Mouse (Mus musculus) frontal cortex, postnatal 14 days (tissue): ENCODE results near the gene Hsf4.

ENCODE experiments used
- DNase-seq, 2 experiments: peaks; one replicate each; pipeline ENCODE4 v3.0.0; 2022; ENCODE audit warnings: low spot score in 2 of 2

Gene Hsf4

GRCm38 (mm10) chr8:105259721-105260320 is 9.8 kb upstream of the Hsf4 start:
- DNase-seq = peak in 1 of 2 experiments; percentile 56

- no peak for DNase-seq
Measured at GRCm38 (mm10) chr8:105260371-105261099, 9.1 kb upstream of the Hsf4 start.

GRCm38 (mm10) chr8:105261326-105261980 is 8.1 kb upstream of the Hsf4 start:
- DNase-seq = no peak

- DNase-seq = no peak
Measured at GRCm38 (mm10) chr8:105263244-105263912, 6.2 kb upstream of the Hsf4 start.

DNA sequence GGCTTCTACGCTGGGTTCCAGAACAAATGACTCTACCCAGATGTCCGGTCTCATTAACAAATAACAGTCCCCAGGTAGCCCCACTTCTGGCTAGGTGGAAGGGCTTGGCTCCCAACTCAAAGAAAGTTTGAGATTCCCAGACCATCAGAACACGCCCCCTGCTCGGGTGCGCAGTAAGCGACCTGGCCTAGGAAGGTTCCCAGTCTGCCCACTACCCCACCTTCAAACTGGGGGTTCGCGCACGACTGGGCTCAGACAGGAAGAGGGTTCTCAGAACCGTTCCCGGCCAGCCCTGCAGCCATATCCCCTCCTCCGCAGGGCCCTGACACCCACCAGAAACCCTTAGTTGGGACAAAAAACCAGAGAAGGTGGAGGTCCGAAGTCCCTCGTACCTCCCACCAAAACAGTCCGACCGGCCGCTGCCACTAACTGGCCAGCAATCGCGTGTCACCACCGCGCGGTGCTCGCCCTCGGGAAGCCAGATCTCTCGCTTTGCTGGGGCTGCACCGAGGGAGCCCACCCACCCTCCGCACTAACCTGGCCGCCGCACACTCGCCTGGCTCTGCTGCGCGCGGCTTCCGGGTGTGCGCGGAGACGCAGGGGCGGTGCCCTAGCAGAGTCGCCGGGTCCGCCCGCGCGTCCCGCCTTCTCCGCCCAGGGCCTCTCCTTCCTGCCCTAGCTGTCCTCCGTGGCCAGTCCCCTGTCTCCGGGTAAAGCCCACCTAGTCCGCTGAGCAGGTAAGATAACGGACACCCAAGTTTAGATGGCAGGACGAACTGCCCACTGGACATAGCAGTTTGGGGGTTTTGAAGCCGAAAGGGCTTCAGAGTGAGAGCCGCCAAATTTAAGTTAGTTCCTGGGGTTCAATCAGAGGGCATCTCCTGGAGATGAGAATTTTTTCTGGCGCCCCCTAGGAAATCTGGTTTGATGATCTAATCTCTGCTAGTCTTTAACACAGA is 5.3 kb upstream of the Hsf4 start, which contains the start of the genes Tradd and Fbxl8:
Gene Tradd (minus strand): TSS at position 586 of the 959 bp plus-strand sequence.
Gene Fbxl8 (plus strand): TSS at position 625 of the 959 bp plus-strand sequence.
- no peak for DNase-seq

- DNase-seq = no peak
Measured at GRCm38 (mm10) chr8:105265128-105265527, 4.5 kb upstream of the Hsf4 start.

DNA sequence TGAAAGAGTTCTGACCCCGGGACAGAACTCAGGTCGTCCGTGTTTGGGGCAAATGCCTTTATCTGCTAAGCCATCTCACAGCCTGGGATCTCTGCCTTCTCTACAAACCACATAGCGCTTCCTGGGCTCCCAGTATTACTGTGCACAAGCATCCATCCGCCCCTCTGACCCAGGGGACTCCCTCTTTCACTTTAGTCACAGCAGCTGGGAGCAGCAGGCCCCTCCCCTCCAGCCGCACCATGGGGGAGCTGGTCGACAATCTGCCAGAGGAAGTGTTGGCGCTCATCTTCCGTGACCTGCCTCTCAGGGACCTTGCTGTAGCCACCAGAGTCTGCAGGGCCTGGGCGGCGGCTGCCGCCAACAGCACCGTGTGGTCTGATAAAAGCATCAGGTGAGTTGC is 2.8 kb upstream of the Hsf4 start:
- DNase-seq = no peak

- peak; percentile 75 to 77 for DNase-seq
Measured at GRCm38 (mm10) chr8:105268342-105269074, 1.1 kb upstream of the Hsf4 start.

DNA sequence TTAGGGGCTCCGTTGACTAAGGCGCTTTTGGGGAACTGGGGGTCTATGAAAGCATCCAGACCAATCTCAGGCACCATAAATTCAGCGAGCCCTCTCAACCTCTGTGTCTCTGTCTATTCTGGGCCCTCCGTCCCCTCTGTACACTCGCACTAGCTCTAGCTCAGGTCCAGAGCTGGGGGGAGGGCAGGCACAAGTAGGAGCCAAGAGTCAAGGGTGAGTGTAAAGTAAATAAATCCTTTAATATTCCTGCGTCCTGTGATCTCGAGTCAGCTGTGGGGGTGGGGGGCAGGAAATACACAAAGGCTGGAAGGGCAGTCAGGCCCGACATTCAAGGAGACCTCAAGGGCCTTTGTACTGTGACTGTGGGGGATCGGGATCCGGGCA is 534 bp upstream of the Hsf4 start:
- DNase-seq = no peak

DNA sequence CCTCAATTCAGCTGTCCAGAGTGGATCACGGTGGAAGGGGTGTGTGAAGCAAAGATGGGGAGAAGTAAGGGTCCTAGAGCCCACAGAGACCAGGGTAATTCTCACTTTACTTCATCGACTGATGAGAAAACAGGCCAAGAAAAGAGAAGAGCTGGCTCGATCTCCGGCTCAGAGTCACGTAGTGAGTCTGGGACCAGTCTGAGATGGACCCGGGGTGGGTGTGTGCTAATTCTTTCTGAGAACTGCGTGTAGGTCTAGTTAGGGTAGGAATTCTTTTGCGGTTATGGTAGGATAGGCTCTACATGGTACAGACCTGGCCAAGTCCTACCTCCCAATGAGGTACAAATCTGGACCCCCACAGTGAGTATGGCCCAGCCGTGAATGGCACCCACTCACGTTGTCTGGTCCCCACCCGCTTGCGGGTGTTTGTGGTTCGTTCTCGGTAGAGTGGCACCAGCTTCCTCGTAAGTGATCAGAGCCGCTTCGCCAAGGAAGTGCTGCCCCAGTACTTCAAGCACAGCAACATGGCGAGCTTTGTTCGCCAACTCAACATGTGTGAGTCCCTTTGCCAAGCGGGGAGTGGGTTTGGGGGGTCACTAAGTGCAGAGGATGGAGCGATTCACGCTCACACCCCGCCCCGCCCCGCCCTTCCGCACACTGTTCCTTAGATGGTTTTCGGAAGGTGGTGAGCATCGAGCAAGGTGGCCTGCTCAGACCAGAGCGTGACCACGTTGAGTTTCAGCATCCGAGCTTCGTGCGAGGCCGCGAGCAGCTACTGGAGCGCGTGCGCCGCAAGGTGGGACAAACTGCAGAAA is 707 bp downstream of the Hsf4 start:
- DNase-seq = no peak

DNA sequence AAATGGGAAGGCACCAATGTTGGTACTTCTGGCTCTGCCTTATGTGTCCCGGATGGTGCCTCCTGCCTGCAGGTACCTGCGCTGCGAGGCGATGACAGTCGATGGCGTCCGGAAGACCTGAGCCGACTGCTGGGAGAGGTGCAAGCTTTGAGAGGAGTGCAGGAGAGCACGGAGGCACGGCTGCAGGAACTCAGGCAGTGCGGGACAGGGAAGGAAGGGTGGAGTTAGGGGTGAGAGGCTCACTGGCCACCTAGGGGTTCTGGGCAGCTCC is 1.2 kb downstream of the Hsf4 start:
- no peak for DNase-seq

DNA sequence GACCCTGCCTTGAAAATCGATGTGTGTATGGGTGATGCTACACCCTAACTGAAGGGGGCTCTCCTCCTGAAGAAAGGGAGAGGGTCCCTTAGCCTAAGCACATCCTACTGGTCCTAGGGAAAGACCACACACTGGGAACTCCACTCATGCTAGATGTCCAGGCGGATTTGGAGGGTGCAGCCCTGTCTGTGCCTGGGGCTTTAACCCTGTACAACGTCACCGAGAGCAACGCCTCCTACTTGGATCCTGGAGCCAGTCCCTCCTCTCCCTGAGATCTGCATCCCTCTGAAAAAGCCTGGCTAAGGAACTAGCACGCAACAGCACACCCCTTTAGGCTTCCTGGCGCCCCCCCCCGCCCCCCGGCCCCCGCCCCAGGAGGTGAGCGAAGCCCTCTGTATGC is 5.8 kb downstream of the Hsf4 start:
- DNase-seq = no peak

- DNase-seq = no peak
Measured at GRCm38 (mm10) chr8:105275840-105276239, 6.2 kb downstream of the Hsf4 start, which contains the start of gene Nol3. Gene Nol3 (plus strand): TSS chr8:105276140.

- DNase-seq = peak in 1 of 2 experiments; percentile 7
Measured at GRCm38 (mm10) chr8:105276292-105277120, 6.9 kb downstream of the Hsf4 start.

DNA sequence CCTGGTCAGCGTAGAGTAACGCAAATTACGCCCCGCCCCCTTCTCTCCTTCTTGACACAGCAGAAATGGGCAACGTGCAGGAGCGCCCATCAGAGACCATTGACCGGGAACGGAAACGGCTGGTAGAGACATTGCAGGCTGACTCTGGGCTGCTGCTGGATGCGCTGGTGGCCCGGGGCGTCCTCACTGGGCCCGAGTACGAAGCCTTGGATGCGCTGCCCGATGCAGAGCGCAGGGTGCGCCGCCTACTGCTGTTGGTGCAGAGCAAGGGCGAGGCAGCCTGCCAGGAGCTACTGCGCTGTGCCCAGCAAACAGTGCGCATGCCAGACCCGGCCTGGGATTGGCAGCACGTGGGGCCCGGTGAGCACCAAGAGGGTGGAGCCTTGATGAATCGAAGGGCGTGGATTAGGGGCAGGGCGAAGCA is 9.3 kb downstream of the Hsf4 start:
- DNase-seq = peak; percentile 70

DNA sequence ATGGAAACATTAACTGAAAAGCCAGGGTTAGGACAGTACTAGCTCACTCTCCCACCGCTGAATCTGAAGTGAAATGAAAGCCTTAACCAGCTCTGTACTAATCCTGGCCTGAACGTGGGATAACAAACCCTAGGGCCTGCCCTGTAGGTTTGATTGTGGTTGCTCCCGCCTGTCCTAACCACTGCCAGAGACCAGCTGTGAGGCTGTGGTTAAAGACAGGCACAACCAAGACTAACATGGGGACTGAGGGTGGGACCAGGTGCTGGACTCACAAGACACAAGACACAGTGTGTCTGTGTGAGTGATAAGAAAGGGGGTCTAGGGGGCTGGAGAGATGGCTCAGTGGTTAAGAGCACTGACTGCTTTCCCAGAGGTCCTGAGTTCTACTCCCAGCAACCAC is 11.0 kb downstream of the Hsf4 start:
- no peak for DNase-seq

DNA sequence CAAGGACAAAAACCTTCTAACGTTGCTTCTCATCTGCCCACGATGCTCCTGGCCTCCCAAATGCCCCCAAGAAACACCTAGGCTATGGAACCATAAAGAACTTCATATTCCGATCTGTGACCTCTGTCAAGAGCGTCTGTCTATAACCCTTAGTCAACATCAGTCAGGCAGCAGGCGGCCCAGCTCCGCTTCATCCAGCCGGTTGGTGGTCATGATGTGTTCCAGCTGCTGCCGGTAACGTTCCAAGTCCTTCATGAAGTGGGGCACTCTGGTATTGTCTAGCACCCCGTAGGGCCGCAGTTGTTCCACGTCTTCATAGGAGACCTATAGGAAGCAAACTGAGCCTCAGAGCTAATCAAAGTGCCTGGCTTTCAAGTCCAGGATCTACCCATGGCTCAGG is 12.2 kb downstream of the Hsf4 start:
- DNase-seq = no peak

DNA sequence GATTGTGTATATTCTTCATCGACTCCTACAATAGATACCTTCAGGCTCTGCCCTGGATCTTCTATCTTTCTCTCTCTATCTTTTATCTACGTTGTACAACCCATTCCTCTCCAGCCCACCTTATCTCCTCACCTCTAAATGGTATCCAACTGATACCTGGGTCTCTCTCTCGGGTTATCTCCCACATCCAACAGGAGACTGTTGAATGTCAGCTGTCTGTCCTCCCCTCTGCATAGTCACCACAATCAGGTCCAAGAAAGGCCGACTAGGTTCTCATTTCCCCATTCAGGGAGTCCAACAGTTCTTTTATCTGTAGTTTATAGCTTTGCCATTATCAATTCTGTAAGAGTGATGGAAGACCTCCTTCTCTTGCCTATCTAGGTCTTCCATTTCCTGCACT is 12.6 kb downstream of the Hsf4 start:
- no peak for DNase-seq

- no peak for DNase-seq
Measured at GRCm38 (mm10) chr8:105283074-105283473, 13.5 kb downstream of the Hsf4 start.
